Mouse (Mus musculus) kidney, embryonic 16.5 days (tissue): Measurements from ENCODE around the gene Dhdds. TPM values are rescaled to one million over a fixed set of nuclear protein-coding genes. Genes with fewer than 3 reads are reported as not detected.

Source experiments
- ATAC-seq: fragments of 200-750 bp; cut with Nextera tagmentation; 2 replicates; pipeline ENCODE4 v1.8.0; 2017; ENCODE audit warnings: moderate TSS enrichment; ENCODE audit not compliant: low FRiP score, low TSS enrichment
- H3K27ac ChIP-seq: fragments of 300-500 bp; sonication (generic); 2 replicates; pipeline ENCODE4 v1.5.1; 2014; ENCODE audit warnings: low read length
- H3K27me3 ChIP-seq: fragments of 300-500 bp; sonication (generic); 2 replicates; pipeline ENCODE4 v1.6.1; 2014; ENCODE audit warnings: low read length, control low read depth, mixed read lengths; ENCODE audit not compliant: insufficient read depth
- H3K36me3 ChIP-seq: fragments of 300-500 bp; sonication (generic); 2 replicates; pipeline ENCODE4 v1.6.1; 2014; ENCODE audit warnings: low read length, control low read depth, mixed read lengths; ENCODE audit not compliant: insufficient read depth
- H3K4me1 ChIP-seq: fragments of 300-500 bp; sonication (generic); 2 replicates; pipeline ENCODE4 v1.6.1; 2014; ENCODE audit warnings: low read length, control low read depth, mixed read lengths; ENCODE audit not compliant: insufficient read depth
- H3K4me2 ChIP-seq: fragments of 300-500 bp; sonication (generic); replicated peaks from 2 replicates; pipeline ENCODE4 v1.6.1; 2014; ENCODE audit warnings: low read depth, low read length
- H3K4me3 ChIP-seq: fragments of 300-500 bp; sonication (generic); 2 replicates; pipeline ENCODE4 v1.5.1; 2014; ENCODE audit warnings: mild to moderate bottlenecking, low read length
- H3K9ac ChIP-seq: fragments of 300-500 bp; sonication (generic); replicated peaks from 2 replicates; pipeline ENCODE4 v1.6.1; 2014; ENCODE audit warnings: low read length
- H3K9me3 ChIP-seq: fragments of 300-500 bp; sonication (generic); 2 replicates; pipeline ENCODE4 v1.6.1; 2016; ENCODE audit warnings: low read length, control low read depth
- WGBS: fragments of 180-500 bp; shearing (Covaris S2); extraction: QIAGEN DNeasy Blood & Tissue Kit; methylation state at CpG from one replicate; pipeline ENCODE4 v1.1.7; 2014; 5-methylcytosine and 5-hydroxymethylcytosine counted together
- polyA plus RNA-seq: library from polyadenylated mRNA; unstranded; fragments of >200 nt; fragmentation: Nextera tagmentation; extraction: Ambion mirVana; gene quantifications from 2 replicates; pipeline ENCODE4 v1.2.1, GENCODE M21; 2015

The Dhdds gene
- polyA plus RNA-seq, 1 experiment from 2014 or later = 51.7 TPM

- Histone ChIP-seq H3K27ac (no peak overlapping the region), H3K4me1 (peaks cover 13% of the 10 kb centered on the region), H3K9me3 (no peaks in the 10 kb centered on the region), H3K4me3 (no peak overlapping the region), H3K4me2 (no peak overlapping the region), H3K27me3 (no peaks in the 10 kb centered on the region), H3K9ac (no peak overlapping the region), H3K36me3 (peaks cover 31% of the 10 kb centered on the region)
- no peak for ATAC-seq
- WGBS = 88% methylated on average over 7 of the region's 7 CpGs
Measured at GRCm38 (mm10) chr4:133962566-133962965, 38.2 kb downstream of the Dhdds start.

GRCm38 (mm10) chr4:133958884-133959283 lies 41.8 kb downstream of the Dhdds start:
- WGBS = 75% methylated on average over 1 of the region's 1 CpGs
- Histone ChIP-seq H3K9ac (no peak overlapping the region), H3K4me2 (no peak overlapping the region), H3K4me1 (no peaks in the 10 kb centered on the region), H3K27ac (no peak overlapping the region), H3K27me3 (no peaks in the 10 kb centered on the region), H3K4me3 (no peak overlapping the region), H3K9me3 (no peaks in the 10 kb centered on the region), H3K36me3 (peaks cover 13% of the 10 kb centered on the region; the same call in 1 of the 2 replicates)
- ATAC-seq = no peak

GRCm38 (mm10) chr4:133956358-133956757 lies 44.4 kb downstream of the Dhdds start:
- 76% methylated on average over 4 of the region's 4 CpGs for WGBS

GRCm38 (mm10) chr4:133946736-133947135 lies 54.0 kb downstream of the Dhdds start:
- no peaks in the 10 kb centered on the region for H3K4me1 ChIP-seq
- no peak overlapping the region for H3K27ac ChIP-seq
- H3K36me3 ChIP-seq = no peaks in the 10 kb centered on the region
- no peak for ATAC-seq
- no peaks in the 10 kb centered on the region for H3K27me3 ChIP-seq
- 60% methylated on average over 4 of the region's 4 CpGs for WGBS
- H3K4me2 ChIP-seq = no peak overlapping the region
- H3K9ac ChIP-seq = no peak overlapping the region
- H3K9me3 ChIP-seq = peaks cover 3% of the 10 kb centered on the region
- no peak overlapping the region for H3K4me3 ChIP-seq

More at GRCm38 (mm10) chr4:133956358-133956757, 44.4 kb downstream of the Dhdds start:
- ATAC-seq = no peak
- H3K9me3 ChIP-seq = no peaks in the 10 kb centered on the region
- no peak overlapping the region for H3K27ac ChIP-seq
- no peaks in the 10 kb centered on the region for H3K36me3 ChIP-seq
- no peak overlapping the region for H3K4me2 ChIP-seq
- H3K4me3 ChIP-seq = no peak overlapping the region
- H3K9ac ChIP-seq = no peak overlapping the region
- no peaks in the 10 kb centered on the region for H3K4me1 ChIP-seq
- no peaks in the 10 kb centered on the region for H3K27me3 ChIP-seq

GRCm38 (mm10) chr4:133943791-133944190 lies 56.9 kb downstream of the Dhdds start:
- no peak overlapping the region for H3K4me3 ChIP-seq
- H3K36me3 ChIP-seq = no peaks in the 10 kb centered on the region
- WGBS = 48% methylated on average over 3 of the region's 3 CpGs
- ATAC-seq = 0 out of 2 replicates have a peak, but pooled peaks have one; percentile 23
- H3K4me2 ChIP-seq = no peak overlapping the region
- no peaks in the 10 kb centered on the region for H3K4me1 ChIP-seq
- no peak overlapping the region for H3K27ac ChIP-seq
- no peaks in the 10 kb centered on the region for H3K27me3 ChIP-seq
- peaks cover 3% of the 10 kb centered on the region for H3K9me3 ChIP-seq
- H3K9ac ChIP-seq = no peak overlapping the region

- ATAC-seq = no peak
- WGBS = 95% methylated on average over 4 of the region's 4 CpGs
- H3K36me3 ChIP-seq = no peaks in the 10 kb centered on the region
- no peak overlapping the region for H3K27ac ChIP-seq
- no peak overlapping the region for H3K9ac ChIP-seq
- no peaks in the 10 kb centered on the region for H3K4me1 ChIP-seq
- no peak overlapping the region for H3K4me3 ChIP-seq
- peaks cover 3% of the 10 kb centered on the region for H3K9me3 ChIP-seq
- no peak overlapping the region for H3K4me2 ChIP-seq
- H3K27me3 ChIP-seq = no peaks in the 10 kb centered on the region
Measured at GRCm38 (mm10) chr4:133942679-133943078, 58.0 kb downstream of the Dhdds start.

GRCm38 (mm10) chr4:133941576-133941975 lies 59.1 kb downstream of the Dhdds start:
- Histone ChIP-seq H3K4me2 (no peak overlapping the region), H3K27ac (no peak overlapping the region), H3K9ac (no peak overlapping the region), H3K27me3 (no peaks in the 10 kb centered on the region), H3K36me3 (no peaks in the 10 kb centered on the region), H3K9me3 (peaks cover 3% of the 10 kb centered on the region), H3K4me3 (no peak overlapping the region), H3K4me1 (no peaks in the 10 kb centered on the region)
- ATAC-seq = no peak
- WGBS = 45% methylated on average over 3 of the region's 3 CpGs

GRCm38 (mm10) chr4:133940386-133941260 lies 60.1 kb downstream of the Dhdds start:
- H3K27me3 ChIP-seq = no peaks in the 10 kb centered on the region
- H3K4me3 ChIP-seq = no peak overlapping the region
- no peak overlapping the region for H3K27ac ChIP-seq
- H3K4me2 ChIP-seq = no peak overlapping the region
- H3K36me3 ChIP-seq = no peaks in the 10 kb centered on the region
- H3K9me3 ChIP-seq = no peaks in the 10 kb centered on the region
- no peak for ATAC-seq
- no peak overlapping the region for H3K9ac ChIP-seq
- no peaks in the 10 kb centered on the region for H3K4me1 ChIP-seq
- WGBS = 59% methylated on average over 13 of the region's 13 CpGs

- H3K9ac ChIP-seq = no peak overlapping the region
- no peaks in the 10 kb centered on the region for H3K9me3 ChIP-seq
- no peaks in the 10 kb centered on the region for H3K36me3 ChIP-seq
- ATAC-seq = no peak
- WGBS = 56% methylated on average over 2 of the region's 2 CpGs
- H3K4me2 ChIP-seq = no peak overlapping the region
- no peak overlapping the region for H3K4me3 ChIP-seq
- no peak overlapping the region for H3K27ac ChIP-seq
- no peaks in the 10 kb centered on the region for H3K27me3 ChIP-seq
- H3K4me1 ChIP-seq = no peaks in the 10 kb centered on the region
Measured at GRCm38 (mm10) chr4:133938077-133938476, 62.6 kb downstream of the Dhdds start.

GRCm38 (mm10) chr4:133931785-133932184 lies 68.9 kb downstream of the Dhdds start:
- Histone ChIP-seq H3K27ac (no peak overlapping the region), H3K4me1 (peaks cover 9% of the 10 kb centered on the region), H3K27me3 (no peaks in the 10 kb centered on the region), H3K36me3 (no peaks in the 10 kb centered on the region), H3K9me3 (no peaks in the 10 kb centered on the region), H3K9ac (no peak overlapping the region), H3K4me2 (no peak overlapping the region), H3K4me3 (no peak overlapping the region)
- no peak; the same call in 1 of the 2 replicates for ATAC-seq
- 76% methylated on average over 3 of the region's 3 CpGs for WGBS
